Mouse (Mus musculus) splenic B cell, adult 2 months (primary cell): ENCODE measurements around the gene R3hcc1l.

Experiments
- DNase-seq: peaks from one replicate; pipeline ENCODE4 v3.0.0-alpha.2; 2011; ENCODE audit warnings: low read depth, low spot score
- H3K27me3 ChIP-seq: 2 replicates; pipeline ENCODE4 v1.6.1; 2012; ENCODE audit warnings: mild to moderate bottlenecking, low read length, moderate library complexity, mixed read lengths; ENCODE audit not compliant: control insufficient read depth, poor library complexity, insufficient read depth, severe bottlenecking
- H3K36me3 ChIP-seq: 2 replicates; pipeline ENCODE4 v1.6.1; 2012; ENCODE audit warnings: mild to moderate bottlenecking, low read length, moderate library complexity, mixed read lengths; ENCODE audit not compliant: control insufficient read depth, poor library complexity, insufficient read depth, severe bottlenecking

R3hcc1l gene

GRCm38 (mm10) chr19:42599891-42600290 lies 81.3 kb downstream of the R3hcc1l start:
- H3K36me3 ChIP-seq, result no peaks in the 10 kb centered on the region; the same call in 1 of the 2 replicates
- no peaks in the 10 kb centered on the region for H3K27me3 ChIP-seq
- DNase-seq, result no peak

GRCm38 (mm10) chr19:42600591-42600990 lies 82.0 kb downstream of the R3hcc1l start:
- Histone ChIP-seq H3K36me3 (no peaks in the 10 kb centered on the region), H3K27me3 (no peaks in the 10 kb centered on the region)
- no peak for DNase-seq

- Histone ChIP-seq H3K27me3 (no peaks in the 10 kb centered on the region), H3K36me3 (no peaks in the 10 kb centered on the region)
- DNase-seq, result no peak
These were observed 82.9 kb downstream of the R3hcc1l start for GRCm38 (mm10) chr19:42601445-42601844.

- Histone ChIP-seq H3K27me3 (no peaks in the 10 kb centered on the region), H3K36me3 (no peaks in the 10 kb centered on the region)
- DNase-seq, result no peak
These were observed 83.5 kb downstream of the R3hcc1l start for GRCm38 (mm10) chr19:42602041-42602440.

GRCm38 (mm10) chr19:42602576-42602975 lies 84.0 kb downstream of the R3hcc1l start:
- H3K27me3 ChIP-seq, result no peaks in the 10 kb centered on the region
- no peaks in the 10 kb centered on the region for H3K36me3 ChIP-seq
- no peak for DNase-seq

GRCm38 (mm10) chr19:42608082-42608481 lies 89.5 kb downstream of the R3hcc1l start:
- Histone ChIP-seq H3K36me3 (no peaks in the 10 kb centered on the region), H3K27me3 (no peaks in the 10 kb centered on the region)
- no peak for DNase-seq

GRCm38 (mm10) chr19:42609716-42610115 lies 91.2 kb downstream of the R3hcc1l start:
- DNase-seq, result no peak
- H3K27me3 ChIP-seq, result no peaks in the 10 kb centered on the region
- no peaks in the 10 kb centered on the region for H3K36me3 ChIP-seq

GRCm38 (mm10) chr19:42611746-42612145 lies 93.2 kb downstream of the R3hcc1l start:
- Histone ChIP-seq H3K27me3 (no peaks in the 10 kb centered on the region), H3K36me3 (no peaks in the 10 kb centered on the region)
- DNase-seq, result no peak

- no peak for DNase-seq
- Histone ChIP-seq H3K27me3 (no peaks in the 10 kb centered on the region), H3K36me3 (no peaks in the 10 kb centered on the region)
These were observed 94.1 kb downstream of the R3hcc1l start, which contains the start of gene Loxl4 for GRCm38 (mm10) chr19:42612654-42613053. Loxl4 (minus strand) TSS chr19:42612813.

- Histone ChIP-seq H3K36me3 (no peaks in the 10 kb centered on the region), H3K27me3 (no peaks in the 10 kb centered on the region)
- no peak for DNase-seq
These were observed 94.6 kb downstream of the R3hcc1l start for GRCm38 (mm10) chr19:42613116-42613515.

- H3K36me3 ChIP-seq, result no peaks in the 10 kb centered on the region
- DNase-seq, result no peak
- no peaks in the 10 kb centered on the region for H3K27me3 ChIP-seq
These were observed 95.2 kb downstream of the R3hcc1l start for GRCm38 (mm10) chr19:42613647-42614225.

- DNase-seq, result no peak
- H3K36me3 ChIP-seq, result no peaks in the 10 kb centered on the region
- H3K27me3 ChIP-seq, result no peaks in the 10 kb centered on the region
These were observed 109.5 kb downstream of the R3hcc1l start for GRCm38 (mm10) chr19:42628068-42628467.

GRCm38 (mm10) chr19:42631541-42631961 lies 113.0 kb downstream of the R3hcc1l start:
- H3K36me3 ChIP-seq, result no peaks in the 10 kb centered on the region
- no peak for DNase-seq
- no peaks in the 10 kb centered on the region for H3K27me3 ChIP-seq

GRCm38 (mm10) chr19:42632301-42632700 lies 113.7 kb downstream of the R3hcc1l start:
- Histone ChIP-seq H3K27me3 (no peaks in the 10 kb centered on the region), H3K36me3 (no peaks in the 10 kb centered on the region)
- no peak for DNase-seq

GRCm38 (mm10) chr19:42633650-42634049 lies 115.1 kb downstream of the R3hcc1l start:
- H3K36me3 ChIP-seq, result no peaks in the 10 kb centered on the region
- no peak for DNase-seq
- H3K27me3 ChIP-seq, result no peaks in the 10 kb centered on the region

GRCm38 (mm10) chr19:42636631-42637030 lies 118.1 kb downstream of the R3hcc1l start:
- no peak for DNase-seq
- H3K27me3 ChIP-seq, result no peaks in the 10 kb centered on the region
- no peaks in the 10 kb centered on the region for H3K36me3 ChIP-seq
